Mouse (Mus musculus): ENCODE measurements around the gene Gm13696. TPM values are rescaled to one million over a fixed set of nuclear protein-coding genes. Genes with fewer than 3 reads are reported as not detected.
"Not testable (repeated sequence)": the region's sequence is repeated elsewhere in the genome, so short reads cannot be mapped to it uniquely, and the experiment has no call there.

Gene Gm13696
- polyA plus RNA-seq, 1 experiment from 2014 or later: not detected

- no peaks in the 10 kb centered on the region for H3K27me3 ChIP-seq (ENCODE audit: insufficient read depth, poor library complexity, severe bottlenecking)
- H3K9me3 ChIP-seq: no peaks in the 10 kb centered on the region
- no peaks in the 10 kb centered on the region for H3K36me3 ChIP-seq
- WGBS: 82% methylated on average over 1 of the region's 1 CpGs
- H3K4me1 ChIP-seq (replicated peaks): no peaks in the 10 kb centered on the region
- DNase-seq (ENCODE audit: low spot score): no peak
- H3K27ac ChIP-seq: no peak overlapping the region
- H3K4me3 ChIP-seq: no peak overlapping the region
Observed at GRCm38 (mm10) chr2:84008913-84009312, 36.0 kb downstream of the Gm13696 start.

GRCm38 (mm10) chr2:84009818-84010217 lies 36.9 kb downstream of the Gm13696 start:
- WGBS: 73% methylated on average over 3 of the region's 3 CpGs
- no peaks in the 10 kb centered on the region for H3K36me3 ChIP-seq
- DNase-seq (ENCODE audit: low spot score): no peak
- H3K4me3 ChIP-seq: no peak overlapping the region
- no peaks in the 10 kb centered on the region for H3K4me1 ChIP-seq (replicated peaks)
- H3K9me3 ChIP-seq: no peaks in the 10 kb centered on the region
- no peaks in the 10 kb centered on the region for H3K27me3 ChIP-seq (ENCODE audit: insufficient read depth, poor library complexity, severe bottlenecking)
- no peak overlapping the region for H3K27ac ChIP-seq

GRCm38 (mm10) chr2:84014572-84014971 lies 41.6 kb downstream of the Gm13696 start:
- no peaks in the 10 kb centered on the region for H3K9me3 ChIP-seq
- H3K4me1 ChIP-seq (replicated peaks): no peaks in the 10 kb centered on the region
- H3K27ac ChIP-seq: no peak overlapping the region
- H3K27me3 ChIP-seq (ENCODE audit: insufficient read depth, poor library complexity, severe bottlenecking): no peaks in the 10 kb centered on the region
- 81% methylated on average over 6 of the region's 6 CpGs for WGBS
- DNase-seq (ENCODE audit: low spot score): no peak
- H3K4me3 ChIP-seq: no peak overlapping the region
- H3K36me3 ChIP-seq: no peaks in the 10 kb centered on the region

- H3K27me3 ChIP-seq (ENCODE audit: insufficient read depth, poor library complexity, severe bottlenecking); H3K4me3 ChIP-seq; H3K27ac ChIP-seq; DNase-seq (ENCODE audit: low spot score); H3K36me3 ChIP-seq; H3K4me1 ChIP-seq (replicated peaks); H3K9me3 ChIP-seq: not testable (repeated sequence)
- 80% methylated on average over 5 of the region's 5 CpGs for WGBS
Observed at GRCm38 (mm10) chr2:84016291-84016690, 43.4 kb downstream of the Gm13696 start.

GRCm38 (mm10) chr2:84018330-84018729 lies 45.4 kb downstream of the Gm13696 start:
- no peak overlapping the region for H3K27ac ChIP-seq
- 89% methylated on average over 3 of the region's 3 CpGs for WGBS
- H3K4me3 ChIP-seq: no peak overlapping the region
- no peaks in the 10 kb centered on the region for H3K4me1 ChIP-seq (replicated peaks)
- no peaks in the 10 kb centered on the region for H3K27me3 ChIP-seq (ENCODE audit: insufficient read depth, poor library complexity, severe bottlenecking)
- no peaks in the 10 kb centered on the region for H3K9me3 ChIP-seq
- no peak for DNase-seq (ENCODE audit: low spot score)
- no peaks in the 10 kb centered on the region for H3K36me3 ChIP-seq

GRCm38 (mm10) chr2:84019519-84020305 lies 46.8 kb downstream of the Gm13696 start:
- Histone ChIP-seq H3K36me3 (no peaks in the 10 kb centered on the region), H3K27ac (no peak overlapping the region), H3K9me3 (no peaks in the 10 kb centered on the region), H3K27me3 (ENCODE audit: insufficient read depth, poor library complexity, severe bottlenecking) (no peaks in the 10 kb centered on the region), H3K4me3 (no peak overlapping the region), H3K4me1 (replicated peaks) (no peaks in the 10 kb centered on the region)
- WGBS: 78% methylated on average over 8 of the region's 8 CpGs
- no peak for DNase-seq (ENCODE audit: low spot score)

- no peaks in the 10 kb centered on the region for H3K36me3 ChIP-seq
- no peaks in the 10 kb centered on the region for H3K4me1 ChIP-seq (replicated peaks)
- no peaks in the 10 kb centered on the region for H3K9me3 ChIP-seq
- H3K4me3 ChIP-seq: no peak overlapping the region
- H3K27me3 ChIP-seq (ENCODE audit: insufficient read depth, poor library complexity, severe bottlenecking): no peaks in the 10 kb centered on the region
- H3K27ac ChIP-seq: no peak overlapping the region
- WGBS: 80% methylated on average over 2 of the region's 2 CpGs
- DNase-seq (ENCODE audit: low spot score): no peak
Observed at GRCm38 (mm10) chr2:84021930-84022329, 49.0 kb downstream of the Gm13696 start.

GRCm38 (mm10) chr2:84022905-84023304 lies 50.0 kb downstream of the Gm13696 start:
- H3K4me1 ChIP-seq (replicated peaks): no peaks in the 10 kb centered on the region
- H3K27me3 ChIP-seq (ENCODE audit: insufficient read depth, poor library complexity, severe bottlenecking): no peaks in the 10 kb centered on the region
- DNase-seq (ENCODE audit: low spot score): no peak
- H3K36me3 ChIP-seq: no peaks in the 10 kb centered on the region
- H3K27ac ChIP-seq: no peak overlapping the region
- no peaks in the 10 kb centered on the region for H3K9me3 ChIP-seq
- no peak overlapping the region for H3K4me3 ChIP-seq
- 86% methylated on average over 2 of the region's 2 CpGs for WGBS

GRCm38 (mm10) chr2:84023319-84023718 lies 50.4 kb downstream of the Gm13696 start:
- Histone ChIP-seq H3K9me3 (no peaks in the 10 kb centered on the region), H3K27ac (no peak overlapping the region), H3K27me3 (ENCODE audit: insufficient read depth, poor library complexity, severe bottlenecking) (no peaks in the 10 kb centered on the region), H3K36me3 (no peaks in the 10 kb centered on the region), H3K4me3 (no peak overlapping the region), H3K4me1 (replicated peaks) (no peaks in the 10 kb centered on the region)
- WGBS: 92% methylated on average over 2 of the region's 2 CpGs
- no peak for DNase-seq (ENCODE audit: low spot score)

Other genes starting within 250 kb of the Gm13696 start
- gene Itgav, start 248.7 kb upstream of the Gm13696 start, polyA plus RNA-seq (2016; fragmentation: Nextera tagmentation; extraction: Ambion mirVana): 31.8 and 32.4 TPM in 2 replicates
- gene Fam171b, start 160.5 kb upstream of the Gm13696 start, polyA plus RNA-seq (2016; fragmentation: Nextera tagmentation; extraction: Ambion mirVana): 23.8 and 29.1 TPM in 2 replicates
- not detected in 2 replicates for gene Zswim2, start 31.9 kb upstream of the Gm13696 start, polyA plus RNA-seq (2016; fragmentation: Nextera tagmentation; extraction: Ambion mirVana)
- not detected in 2 replicates for gene Gm13698, start 17.4 kb upstream of the Gm13696 start, polyA plus RNA-seq (2016; fragmentation: Nextera tagmentation; extraction: Ambion mirVana)
- gene Gm13693, start 11.6 kb upstream of the Gm13696 start, polyA plus RNA-seq (2016; fragmentation: Nextera tagmentation; extraction: Ambion mirVana): not detected in 2 replicates
- not detected in 2 replicates for gene Gm13695, start 5.8 kb upstream of the Gm13696 start, polyA plus RNA-seq (2016; fragmentation: Nextera tagmentation; extraction: Ambion mirVana)
- gene Gm13694, start 5.8 kb downstream of the Gm13696 start, polyA plus RNA-seq (2016; fragmentation: Nextera tagmentation; extraction: Ambion mirVana): not detected in 2 replicates
- not detected in 2 replicates for gene Gm13697, start 11.6 kb downstream of the Gm13696 start, polyA plus RNA-seq (2016; fragmentation: Nextera tagmentation; extraction: Ambion mirVana)
- not detected in 2 replicates for gene Gm13691, start 17.4 kb downstream of the Gm13696 start, polyA plus RNA-seq (2016; fragmentation: Nextera tagmentation; extraction: Ambion mirVana)